Mouse (Mus musculus) neural tube, embryonic 12.5 days (tissue): ENCODE data around the gene Arid1b. TPM values are rescaled to one million over a fixed set of nuclear protein-coding genes. Genes with fewer than 3 reads are reported as not detected.
A peak's percentile ranks its signal among the peaks of the same experiment; 100 is the strongest.

ENCODE experiments used
- ATAC-seq: fragments of 200-750 bp; cut with Nextera tagmentation; 2 replicates; pipeline ENCODE4 v1.8.0; 2017; ENCODE audit warnings: low read depth, mild to moderate bottlenecking, moderate TSS enrichment, moderate library complexity; ENCODE audit not compliant: low FRiP score
- H3K27ac ChIP-seq: fragments of 300-500 bp; sonication (generic); 2 replicates; pipeline ENCODE4 v1.5.1; 2016
- H3K27me3 ChIP-seq: fragments of 300-500 bp; sonication (generic); replicated peaks from 2 replicates; pipeline ENCODE4 v1.6.1; 2016; ENCODE audit warnings: mild to moderate bottlenecking
- H3K36me3 ChIP-seq: fragments of 300-500 bp; sonication (generic); 2 replicates; pipeline ENCODE4 v1.6.1; 2016; ENCODE audit warnings: mild to moderate bottlenecking
- H3K4me1 ChIP-seq: fragments of 300-500 bp; sonication (generic); 2 replicates; pipeline ENCODE4 v1.6.1; 2016
- H3K4me2 ChIP-seq: fragments of 300-500 bp; sonication (generic); replicated peaks from 2 replicates; pipeline ENCODE4 v1.6.1; 2016; ENCODE audit warnings: mild to moderate bottlenecking
- H3K4me3 ChIP-seq: fragments of 300-500 bp; sonication (generic); 2 replicates; pipeline ENCODE4 v1.5.1; 2016
- H3K9ac ChIP-seq: fragments of 300-500 bp; sonication (generic); 2 replicates; pipeline ENCODE4 v1.6.1; 2016; ENCODE audit warnings: mild to moderate bottlenecking
- H3K9me3 ChIP-seq: fragments of 300-500 bp; sonication (generic); 2 replicates; pipeline ENCODE4 v1.6.1; 2016; ENCODE audit warnings: mild to moderate bottlenecking
- WGBS: fragments of 180-500 bp; shearing (Covaris S2); methylation state at CpG from one replicate; pipeline ENCODE4 v1.1.7; 2016; 5-methylcytosine and 5-hydroxymethylcytosine counted together
- polyA plus RNA-seq: library from polyadenylated mRNA; unstranded; fragments of >200 nt; fragmentation: Nextera tagmentation; extraction: Ambion mirVana; gene quantifications from 2 replicates; pipeline ENCODE4 v1.2.1, GENCODE M21; 2016

The Arid1b gene
- polyA plus RNA-seq, 1 experiment from 2014 or later, result 18.7 TPM

DNA sequence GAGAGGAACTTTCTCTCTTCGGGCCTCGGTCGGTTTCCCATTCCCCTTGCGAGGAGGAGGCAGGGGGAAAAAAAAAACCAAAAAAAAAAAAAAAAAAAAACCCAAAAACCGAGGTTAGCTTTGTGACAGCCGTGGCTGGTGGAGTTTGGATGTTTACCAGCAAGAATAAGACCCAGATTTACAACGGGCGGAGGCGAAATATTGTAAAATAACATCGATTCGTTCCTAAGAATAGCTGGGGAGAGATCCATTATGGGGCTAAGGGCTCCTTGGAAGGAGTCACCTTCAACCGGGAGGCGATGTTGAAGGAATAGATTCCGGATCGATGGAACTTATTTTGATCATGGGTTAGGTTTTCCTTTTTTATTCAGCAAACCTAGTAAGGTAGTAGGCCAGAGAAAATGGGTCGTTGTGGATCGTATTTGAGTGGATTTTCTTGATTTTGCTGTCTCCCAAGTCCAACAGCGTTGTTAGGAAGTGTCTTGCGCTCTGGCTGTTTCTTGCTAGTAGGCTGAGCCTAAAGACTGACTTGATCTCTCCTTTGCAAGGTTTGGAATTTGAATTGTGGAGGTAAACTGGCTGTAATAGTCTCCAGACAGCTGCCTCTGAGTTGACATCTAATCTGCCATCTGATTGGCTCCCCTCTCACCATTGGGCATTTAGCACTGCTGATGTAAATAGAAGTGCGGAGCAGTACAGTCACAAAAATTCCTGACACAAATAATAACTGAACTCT, 2.9 kb downstream of the Arid1b start:
- Histone ChIP-seq H3K9ac (peak overlapping the region; percentile 100), H3K27ac (peak overlapping the region; percentile 100), H3K4me2 (peak overlapping the region; percentile 79), H3K27me3 (no peaks in the 10 kb centered on the region), H3K36me3 (no peaks in the 10 kb centered on the region), H3K4me1 (peaks cover 27% of the 10 kb centered on the region), H3K4me3 (peak overlapping the region; percentile 90), H3K9me3 (no peaks in the 10 kb centered on the region)
- WGBS, result under 1% methylated on average over 20 of the region's 20 CpGs
- no peak for ATAC-seq

DNA sequence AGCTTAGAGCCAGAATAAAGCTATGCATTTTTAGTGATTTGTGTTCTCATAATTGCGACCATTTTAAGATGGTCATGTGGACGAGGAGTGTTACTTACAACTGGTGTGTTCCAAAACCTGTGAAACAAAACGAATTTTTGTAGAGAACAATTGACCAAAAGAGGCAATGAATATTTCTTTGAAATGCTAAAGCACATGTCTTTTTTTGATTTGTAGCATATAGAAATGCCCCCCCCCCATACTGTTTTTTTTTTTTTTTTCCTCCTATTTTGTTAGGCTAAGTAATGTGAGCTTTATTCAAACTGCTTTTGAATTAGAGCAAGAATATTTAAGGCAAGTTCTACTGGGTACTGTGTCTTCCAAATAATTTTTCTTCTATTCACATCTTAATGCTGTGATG, 3.8 kb downstream of the Arid1b start:
- H3K9me3 ChIP-seq, result no peaks in the 10 kb centered on the region
- no peak overlapping the region for H3K4me3 ChIP-seq
- no peak for ATAC-seq
- peak overlapping the region; percentile 79 for H3K4me2 ChIP-seq
- 32% methylated on average over 3 of the region's 3 CpGs for WGBS
- peaks cover 37% of the 10 kb centered on the region for H3K4me1 ChIP-seq
- no peaks in the 10 kb centered on the region for H3K36me3 ChIP-seq
- no peak overlapping the region for H3K9ac ChIP-seq
- no peaks in the 10 kb centered on the region for H3K27me3 ChIP-seq
- no peak overlapping the region for H3K27ac ChIP-seq

DNA sequence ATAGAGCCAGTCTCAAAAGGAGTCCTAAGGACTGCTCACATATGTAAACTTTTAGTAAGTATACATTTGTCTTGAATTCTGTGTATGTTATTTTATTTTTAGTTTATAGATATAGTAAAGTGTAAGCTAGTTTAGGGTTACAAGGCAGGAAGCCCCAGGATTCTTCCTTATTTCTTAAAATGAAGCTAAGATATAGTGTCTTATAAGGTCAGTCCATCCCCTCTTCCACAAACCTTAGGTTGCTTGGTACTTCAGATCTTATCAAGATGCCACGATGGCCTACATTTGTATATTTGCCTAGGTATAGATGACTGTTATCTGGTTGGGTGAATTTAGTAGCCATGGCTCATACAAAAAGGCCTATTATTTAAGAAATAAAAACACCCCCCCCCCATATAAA, 5.1 kb downstream of the Arid1b start:
- Histone ChIP-seq H3K4me3 (no peak overlapping the region), H3K36me3 (no peaks in the 10 kb centered on the region), H3K9ac (no peak overlapping the region), H3K27me3 (no peaks in the 10 kb centered on the region), H3K4me2 (peak overlapping the region; percentile 36; the same call in 1 of the 2 replicates), H3K9me3 (no peaks in the 10 kb centered on the region), H3K4me1 (peaks cover 48% of the 10 kb centered on the region), H3K27ac (no peak overlapping the region)
- ATAC-seq, result no peak
- WGBS, result 87% methylated on average over 1 of the region's 1 CpGs

- H3K4me1 ChIP-seq, result peaks cover 56% of the 10 kb centered on the region
- ATAC-seq, result no peak
- 63% methylated on average over 10 of the region's 10 CpGs for WGBS
- no peaks in the 10 kb centered on the region for H3K27me3 ChIP-seq
- peak overlapping the region; percentile 19; the same call in 1 of the 2 replicates for H3K4me3 ChIP-seq
- no peaks in the 10 kb centered on the region for H3K9me3 ChIP-seq
- H3K4me2 ChIP-seq, result peak overlapping the region; percentile 47
- H3K36me3 ChIP-seq, result no peaks in the 10 kb centered on the region
- no peak overlapping the region for H3K9ac ChIP-seq
- no peak overlapping the region for H3K27ac ChIP-seq
These were observed 5.9 kb downstream of the Arid1b start for GRCm38 (mm10) chr17:5000001-5000400.

DNA sequence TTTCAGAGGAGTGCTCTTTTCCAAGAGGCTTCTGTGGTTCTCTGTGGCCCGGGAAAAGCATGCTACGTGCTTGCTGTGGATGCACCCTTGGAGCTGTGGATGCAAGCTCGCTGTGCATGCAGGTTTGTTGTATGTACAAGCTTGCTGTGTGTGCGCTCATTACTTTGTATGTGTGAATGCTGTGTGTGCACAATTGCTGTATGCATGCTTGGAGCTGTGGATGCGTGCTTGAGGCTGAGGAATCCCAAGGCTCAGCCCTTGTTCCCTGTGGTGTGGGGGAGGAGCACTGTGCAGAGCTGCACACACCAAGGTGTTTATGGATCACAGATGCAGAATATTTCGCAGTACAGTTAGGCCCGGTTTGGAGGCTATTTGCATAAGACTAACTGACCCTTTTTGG, 6.7 kb downstream of the Arid1b start:
- Histone ChIP-seq H3K9ac (0 out of 2 replicates have a peak overlapping the region, but pooled peaks have one; percentile 21), H3K4me2 (peak overlapping the region; percentile 44)

GRCm38 (mm10) chr17:5001531-5002131, 7.5 kb downstream of the Arid1b start:
- no peaks in the 10 kb centered on the region for H3K36me3 ChIP-seq
- H3K4me1 ChIP-seq, result peaks cover 70% of the 10 kb centered on the region
- H3K27ac ChIP-seq, result no peak overlapping the region
- 0 out of 2 replicates have a peak overlapping the region, but pooled peaks have one; percentile 12 for H3K4me2 ChIP-seq
- H3K9me3 ChIP-seq, result no peaks in the 10 kb centered on the region
- no peak overlapping the region for H3K4me3 ChIP-seq
- WGBS, result 42% methylated on average over 9 of the region's 9 CpGs
- no peaks in the 10 kb centered on the region for H3K27me3 ChIP-seq
- ATAC-seq, result no peak
- H3K9ac ChIP-seq, result no peak overlapping the region

More for the DNA sequence above, 6.7 kb downstream of the Arid1b start:
- no peak overlapping the region for H3K4me3 ChIP-seq
- no peaks in the 10 kb centered on the region for H3K36me3 ChIP-seq
- H3K9me3 ChIP-seq, result no peaks in the 10 kb centered on the region
- H3K27me3 ChIP-seq, result no peaks in the 10 kb centered on the region
- no peak overlapping the region for H3K27ac ChIP-seq
- peaks cover 64% of the 10 kb centered on the region for H3K4me1 ChIP-seq
- 58% methylated on average over 7 of the region's 7 CpGs for WGBS
- no peak for ATAC-seq

DNA sequence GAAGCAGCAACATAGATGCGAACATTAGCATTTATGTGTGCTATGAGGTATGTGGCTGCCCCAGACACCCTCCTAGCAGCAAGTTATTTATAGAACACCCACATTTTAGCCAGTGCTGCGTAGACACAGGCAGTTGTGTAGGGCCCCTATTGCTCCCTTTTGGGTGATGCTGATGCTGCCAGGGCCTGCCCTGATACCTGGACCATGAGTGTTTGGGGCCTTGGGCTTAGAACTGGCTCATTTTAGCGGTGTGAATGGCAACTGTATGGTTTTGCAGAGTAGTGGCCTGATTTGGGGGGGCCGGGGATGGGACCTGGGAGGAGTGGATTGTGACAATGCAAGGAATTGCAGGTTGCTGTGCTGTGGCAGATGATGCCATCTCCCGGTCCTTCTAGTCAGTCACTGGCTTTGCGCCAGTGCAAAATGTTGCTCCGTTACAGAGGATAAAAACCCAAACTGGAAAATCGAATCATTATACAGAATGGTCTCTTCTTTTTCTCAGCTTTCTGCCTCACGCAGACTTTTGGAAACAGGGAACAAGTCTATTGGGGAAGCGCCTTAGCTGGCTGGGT, 8.9 kb downstream of the Arid1b start:
- H3K9ac ChIP-seq, result no peak overlapping the region
- H3K36me3 ChIP-seq, result no peaks in the 10 kb centered on the region
- ATAC-seq, result no peak
- no peak overlapping the region for H3K27ac ChIP-seq
- peaks cover 84% of the 10 kb centered on the region for H3K4me1 ChIP-seq
- no peaks in the 10 kb centered on the region for H3K9me3 ChIP-seq
- no peak overlapping the region for H3K4me3 ChIP-seq
- H3K27me3 ChIP-seq, result no peaks in the 10 kb centered on the region
- H3K4me2 ChIP-seq, result 0 out of 2 replicates have a peak overlapping the region, but pooled peaks have one; percentile 12
- 81% methylated on average over 10 of the region's 10 CpGs for WGBS

- Histone ChIP-seq H3K4me1 (peaks cover 92% of the 10 kb centered on the region), H3K9ac (no peak overlapping the region), H3K4me2 (peak overlapping the region; percentile 33), H3K9me3 (no peaks in the 10 kb centered on the region), H3K4me3 (no peak overlapping the region), H3K36me3 (no peaks in the 10 kb centered on the region), H3K27ac (no peak overlapping the region), H3K27me3 (no peaks in the 10 kb centered on the region)
- 61% methylated on average over 8 of the region's 8 CpGs for WGBS
- ATAC-seq, result no peak
These were observed 10.1 kb downstream of the Arid1b start for GRCm38 (mm10) chr17:5004266-5004665.

- Histone ChIP-seq H3K4me2 (peak overlapping the region; percentile 33), H3K4me3 (no peak overlapping the region), H3K9me3 (no peaks in the 10 kb centered on the region), H3K9ac (no peak overlapping the region), H3K27ac (no peak overlapping the region), H3K36me3 (no peaks in the 10 kb centered on the region), H3K4me1 (peaks cover 94% of the 10 kb centered on the region), H3K27me3 (no peaks in the 10 kb centered on the region)
- WGBS, result 55% methylated on average over 5 of the region's 5 CpGs
- ATAC-seq, result no peak
These were observed 10.6 kb downstream of the Arid1b start for GRCm38 (mm10) chr17:5004706-5005105.

- Histone ChIP-seq H3K4me2 (no peak overlapping the region), H3K4me1 (peaks cover 92% of the 10 kb centered on the region), H3K9me3 (no peaks in the 10 kb centered on the region), H3K36me3 (no peaks in the 10 kb centered on the region), H3K27me3 (no peaks in the 10 kb centered on the region), H3K9ac (no peak overlapping the region), H3K4me3 (no peak overlapping the region), H3K27ac (no peak overlapping the region)
- ATAC-seq, result no peak
- WGBS, result 85% methylated on average over 3 of the region's 3 CpGs
These were observed 11.2 kb downstream of the Arid1b start for GRCm38 (mm10) chr17:5005285-5005684.

GRCm38 (mm10) chr17:5007156-5007658, 13.1 kb downstream of the Arid1b start:
- H3K4me3 ChIP-seq, result no peak overlapping the region
- ATAC-seq, result peak; percentile 23; the same call in 1 of the 2 replicates
- 6% methylated on average over 15 of the region's 15 CpGs for WGBS

GRCm38 (mm10) chr17:5008236-5008635, 14.1 kb downstream of the Arid1b start:
- WGBS, result 32% methylated on average over 10 of the region's 10 CpGs
- no peaks in the 10 kb centered on the region for H3K9me3 ChIP-seq
- H3K9ac ChIP-seq, result no peak overlapping the region
- H3K27me3 ChIP-seq, result no peaks in the 10 kb centered on the region
- 0 out of 2 replicates have a peak, but pooled peaks have one; percentile 39 for ATAC-seq
- no peak overlapping the region for H3K4me3 ChIP-seq
- peaks cover 85% of the 10 kb centered on the region for H3K4me1 ChIP-seq
- H3K4me2 ChIP-seq, result peak overlapping the region; percentile 34
- no peak overlapping the region for H3K27ac ChIP-seq
- no peaks in the 10 kb centered on the region for H3K36me3 ChIP-seq

More at GRCm38 (mm10) chr17:5007156-5007658, 13.1 kb downstream of the Arid1b start:
- H3K4me1 ChIP-seq, result peaks cover 85% of the 10 kb centered on the region
- H3K27me3 ChIP-seq, result no peaks in the 10 kb centered on the region
- no peak overlapping the region for H3K27ac ChIP-seq
- no peaks in the 10 kb centered on the region for H3K36me3 ChIP-seq
- no peaks in the 10 kb centered on the region for H3K9me3 ChIP-seq
- H3K4me2 ChIP-seq, result peak overlapping the region; percentile 50
- H3K9ac ChIP-seq, result no peak overlapping the region
